Mouse (Mus musculus): ENCODE measurements around the gene Gm21256.
"Not testable (repeated sequence)": the region's sequence is repeated elsewhere in the genome, so short reads cannot be mapped to it uniquely, and the experiment has no call there.

The Gm21256 gene

GRCm38 (mm10) chrY:47450660-47451059 is at the start of gene Gm21256:
Gm21256 (plus strand) TSS chrY:47450960.
- in situ Hi-C loops (cut with MboI; ENCODE audit: low sequenced_read_pairs): not testable (repeated sequence)

Data from CH12F3 (cell line).